Mouse (Mus musculus) layer of hippocampus, adult 11-12 months (tissue): Measurements from ENCODE around the gene Syt16.

Experiments
- DNase-seq: peaks from one replicate; pipeline ENCODE4 v3.0.0; 2022; ENCODE audit warnings: low spot score

Gene Syt16

GRCm38 (mm10) chr12:74219909-74220308 is 222.4 kb downstream of the Syt16 start:
- no peak for DNase-seq

- no peak for DNase-seq
These were observed 223.2 kb downstream of the Syt16 start for GRCm38 (mm10) chr12:74220651-74221050.

GRCm38 (mm10) chr12:74230808-74231207 is 233.3 kb downstream of the Syt16 start:
- peak; percentile 47 for DNase-seq

GRCm38 (mm10) chr12:74232845-74233244 is 235.4 kb downstream of the Syt16 start:
- DNase-seq = no peak

- DNase-seq = no peak
These were observed 238.7 kb downstream of the Syt16 start for GRCm38 (mm10) chr12:74236191-74236590.

- peak; percentile 78 for DNase-seq
These were observed 240.6 kb downstream of the Syt16 start for GRCm38 (mm10) chr12:74238056-74238455.

- DNase-seq = no peak
These were observed 241.3 kb downstream of the Syt16 start for GRCm38 (mm10) chr12:74238806-74239205.

- no peak for DNase-seq
These were observed 267.4 kb downstream of the Syt16 start for GRCm38 (mm10) chr12:74264846-74265245.

GRCm38 (mm10) chr12:74267049-74267448 is 269.6 kb downstream of the Syt16 start:
- no peak for DNase-seq

- DNase-seq = no peak
These were observed 271.3 kb downstream of the Syt16 start for GRCm38 (mm10) chr12:74268644-74269285.

- no peak for DNase-seq
These were observed 275.1 kb downstream of the Syt16 start for GRCm38 (mm10) chr12:74272545-74272944.

- DNase-seq = no peak
These were observed 279.8 kb downstream of the Syt16 start for GRCm38 (mm10) chr12:74277265-74277664.

- DNase-seq = peak; percentile 57
These were observed 283.9 kb downstream of the Syt16 start for GRCm38 (mm10) chr12:74281403-74281802.

- no peak for DNase-seq
These were observed 285.4 kb downstream of the Syt16 start for GRCm38 (mm10) chr12:74282846-74283245.

- peak; percentile 95 for DNase-seq
These were observed 286.7 kb downstream of the Syt16 start for GRCm38 (mm10) chr12:74284020-74284684.

GRCm38 (mm10) chr12:74284685-74285054 is 287.2 kb downstream of the Syt16 start:
- DNase-seq = peak; percentile 48

GRCm38 (mm10) chr12:74290983-74291382 is 293.5 kb downstream of the Syt16 start:
- no peak for DNase-seq

- peak; percentile 64 for DNase-seq
These were observed 296.2 kb downstream of the Syt16 start for GRCm38 (mm10) chr12:74293624-74294023.

- no peak for DNase-seq
These were observed 298.9 kb downstream of the Syt16 start for GRCm38 (mm10) chr12:74296374-74296773.

GRCm38 (mm10) chr12:74301559-74301958 is 304.1 kb downstream of the Syt16 start:
- peak; percentile 73 for DNase-seq

GRCm38 (mm10) chr12:74303418-74304294 is 306.2 kb downstream of the Syt16 start:
- peak; percentile 51 for DNase-seq

GRCm38 (mm10) chr12:74312611-74313010 is 315.1 kb downstream of the Syt16 start:
- DNase-seq = no peak

- DNase-seq = no peak
These were observed 317.8 kb downstream of the Syt16 start for GRCm38 (mm10) chr12:74315221-74315620.
